Mouse (Mus musculus) c-Kit-positive CD71-positive TER-119-positive erythroid progenitor cells, embryonic 14.5 days (primary cell): Measurements from ENCODE around the gene Shtn1.

ENCODE experiments used
- DNase-seq: peaks from one replicate; pipeline ENCODE4 v3.0.0-alpha.2; 2013; ENCODE audit warnings: low spot score

Gene Shtn1

GRCm38 (mm10) chr19:59052053-59052452, 23.8 kb downstream of the Shtn1 start:
- no peak for DNase-seq

- DNase-seq: no peak
Measured at GRCm38 (mm10) chr19:59051622-59052021, 24.3 kb downstream of the Shtn1 start.

DNA sequence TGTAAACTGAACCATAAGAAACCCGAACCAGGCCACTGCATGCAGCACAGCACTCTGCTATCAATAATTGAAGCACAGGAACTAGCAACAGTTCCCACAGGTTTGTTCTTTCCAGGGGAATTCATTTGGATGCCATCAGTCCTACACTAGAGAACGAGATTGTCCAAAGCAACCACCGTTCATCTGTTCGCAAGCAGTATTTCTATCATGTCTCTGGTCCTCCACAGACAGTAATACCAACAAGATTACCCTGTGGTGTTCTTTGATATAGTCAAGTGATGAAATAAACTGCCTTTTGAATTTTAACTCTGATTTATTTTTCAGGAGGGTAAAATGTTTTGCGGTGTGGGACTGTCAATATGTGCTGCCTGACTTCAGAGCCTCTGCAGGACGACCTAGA, 27.0 kb downstream of the Shtn1 start:
- no peak for DNase-seq

GRCm38 (mm10) chr19:59047511-59047910, 28.4 kb downstream of the Shtn1 start:
- no peak for DNase-seq

GRCm38 (mm10) chr19:59041086-59041485, 34.8 kb downstream of the Shtn1 start:
- no peak for DNase-seq

- DNase-seq: no peak
Measured at GRCm38 (mm10) chr19:59038793-59039192, 37.1 kb downstream of the Shtn1 start.

DNA sequence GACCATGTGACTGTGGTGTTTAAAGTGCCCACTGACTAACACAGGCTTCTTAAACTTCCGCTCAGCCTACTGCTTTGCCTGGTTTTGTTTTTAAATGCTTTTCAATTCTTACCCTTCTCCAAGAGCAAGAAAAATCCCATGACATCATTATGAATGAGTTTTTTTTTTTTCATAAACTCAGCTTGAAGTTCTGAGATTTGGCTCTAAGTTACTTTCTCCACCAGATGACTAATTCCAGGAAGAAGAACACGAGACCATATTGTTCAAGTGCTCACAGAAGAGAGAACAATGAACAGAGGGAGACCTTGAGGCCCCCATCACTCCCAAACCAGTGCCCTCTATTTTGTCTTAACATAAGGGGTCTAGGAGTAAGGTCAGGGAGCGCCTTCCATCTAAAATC, 39.1 kb downstream of the Shtn1 start:
- DNase-seq: no peak

DNA sequence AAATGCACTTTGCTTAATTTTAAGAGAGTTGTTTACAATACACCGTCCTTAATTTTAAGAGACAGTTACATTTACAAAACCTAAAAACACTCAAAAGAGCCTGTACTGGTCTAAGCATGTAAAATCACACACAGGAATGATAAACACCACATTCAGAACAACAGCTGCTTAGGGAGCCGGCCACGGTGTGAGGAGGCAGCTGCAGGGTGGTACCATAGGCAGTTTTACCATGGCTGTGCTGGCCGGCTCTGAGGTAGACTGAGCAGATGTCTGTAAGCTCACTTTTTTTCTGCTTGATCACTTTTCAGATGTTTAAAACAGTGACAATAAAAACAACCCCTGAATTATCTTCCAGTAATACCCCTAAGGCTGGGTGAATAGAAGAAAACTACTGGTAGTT, 42.7 kb downstream of the Shtn1 start:
- DNase-seq: no peak

DNA sequence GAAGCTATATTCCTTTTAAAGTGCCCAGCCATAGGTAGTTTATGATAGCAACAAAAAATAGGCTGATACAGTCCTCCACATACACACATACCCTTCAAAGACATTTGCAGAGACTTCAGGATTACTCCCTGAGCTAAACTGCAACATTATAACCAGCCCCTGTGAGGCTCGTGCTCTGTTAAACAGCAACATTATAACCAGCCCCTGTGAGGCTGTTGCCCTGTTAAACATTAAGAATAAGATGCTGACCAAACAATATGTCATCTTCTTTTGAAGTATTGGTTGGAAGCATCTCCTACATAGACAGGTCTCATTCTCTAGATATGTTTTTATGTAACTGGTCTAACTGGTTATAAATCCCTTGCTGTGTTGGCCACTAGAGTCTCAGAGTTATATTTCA, 45.7 kb downstream of the Shtn1 start:
- no peak for DNase-seq

GRCm38 (mm10) chr19:59029011-59029410, 46.9 kb downstream of the Shtn1 start:
- DNase-seq: no peak

- no peak for DNase-seq
Measured at GRCm38 (mm10) chr19:59028130-59028529, 47.8 kb downstream of the Shtn1 start.

GRCm38 (mm10) chr19:59023876-59024275, 52.0 kb downstream of the Shtn1 start:
- DNase-seq: no peak

DNA sequence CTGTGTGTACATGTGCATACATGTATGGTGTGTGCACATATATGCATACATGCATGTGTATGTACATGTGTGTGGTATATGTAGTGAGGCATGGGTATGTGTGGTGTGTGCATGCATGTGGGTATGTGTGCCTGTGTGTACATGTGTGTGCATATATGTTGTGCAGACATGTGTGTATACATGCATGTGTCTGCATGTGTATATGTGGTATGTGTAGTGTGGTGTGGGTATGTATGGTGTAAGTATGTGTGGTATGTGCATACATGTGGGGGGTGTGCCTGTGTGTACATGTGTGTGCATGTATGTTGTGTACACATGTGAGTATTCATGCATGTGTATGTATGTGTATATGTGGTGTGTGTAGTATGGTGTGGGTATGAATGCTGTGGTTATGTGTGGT, 54.3 kb downstream of the Shtn1 start:
- DNase-seq: no peak

DNA sequence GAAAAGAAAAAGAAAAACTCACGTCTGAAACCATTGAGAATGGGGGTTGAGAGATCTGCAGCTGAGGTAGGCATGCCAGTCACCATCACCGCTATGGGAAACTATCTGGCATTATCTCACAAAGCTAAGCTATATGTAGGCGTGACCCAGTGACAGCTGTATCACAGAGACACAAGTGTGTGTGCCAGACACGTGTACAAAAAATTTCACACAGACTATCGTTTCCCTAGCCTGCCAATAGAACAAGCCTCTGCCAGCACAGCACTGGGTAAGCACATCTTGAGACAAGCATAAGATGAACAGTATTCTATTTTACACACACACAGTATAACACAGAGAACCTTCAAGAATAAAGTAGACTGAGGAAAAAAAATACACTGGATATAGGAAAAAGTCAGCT, 65.1 kb downstream of the Shtn1 start:
- DNase-seq: no peak

DNA sequence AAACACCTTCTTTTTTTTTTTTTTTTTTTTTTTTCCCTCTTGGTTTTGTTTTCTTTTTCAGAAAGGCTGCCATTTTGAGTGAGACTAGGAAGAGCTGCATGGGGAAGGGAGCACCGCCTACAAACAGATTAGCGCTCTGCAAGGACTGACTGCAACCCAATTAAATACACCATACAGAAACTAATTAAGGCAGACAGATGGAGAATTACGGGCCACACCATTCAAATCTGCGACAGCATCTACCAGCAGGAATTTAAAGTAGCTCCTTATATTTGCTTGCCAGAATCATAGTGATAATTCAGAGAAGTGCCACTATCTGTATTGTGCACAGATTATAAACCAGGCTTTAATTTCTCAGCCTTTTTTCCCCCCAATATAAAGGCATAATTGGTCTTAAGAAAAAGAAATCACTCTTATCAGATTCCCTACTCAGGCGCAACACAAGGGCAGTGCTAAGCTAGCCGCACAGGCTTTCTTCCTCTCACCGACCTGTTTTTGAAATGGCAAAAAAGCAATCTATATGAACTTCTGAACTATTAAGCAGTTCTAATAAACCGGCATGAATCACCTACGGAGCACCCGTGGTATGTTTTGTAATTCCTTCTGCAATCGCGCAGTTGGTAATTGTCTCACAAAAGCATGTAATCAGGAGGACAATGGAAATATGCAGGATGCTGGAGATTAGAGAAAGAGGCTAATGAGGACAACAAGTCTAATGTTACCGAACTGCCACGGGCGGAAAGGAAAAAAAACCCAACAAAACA, 69.1 kb downstream of the Shtn1 start:
- DNase-seq: no peak

DNA sequence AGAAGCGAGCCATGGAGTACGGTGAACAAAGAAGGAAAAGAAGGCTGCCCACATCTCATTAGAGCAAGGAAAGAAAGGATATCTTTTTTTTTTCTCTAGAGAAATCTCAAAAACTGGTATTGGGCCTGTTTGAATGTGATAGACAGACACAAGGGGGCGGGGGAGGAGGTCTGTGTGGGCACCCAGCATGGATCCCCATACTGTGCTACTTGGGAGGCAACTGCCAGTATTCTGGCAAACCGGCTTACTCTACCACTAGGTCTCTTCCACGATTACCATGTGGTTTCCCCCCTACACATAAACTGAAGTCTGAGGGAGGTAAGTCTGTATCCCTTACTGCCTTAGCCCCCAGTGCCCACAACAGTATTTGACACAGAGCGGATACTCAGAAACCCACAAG, 73.1 kb downstream of the Shtn1 start:
- DNase-seq: no peak

- DNase-seq: no peak
Measured at GRCm38 (mm10) chr19:58981571-58981970, 94.3 kb downstream of the Shtn1 start.

GRCm38 (mm10) chr19:58980056-58980440, 95.9 kb downstream of the Shtn1 start:
- no peak for DNase-seq

GRCm38 (mm10) chr19:58979436-58980055, 96.4 kb downstream of the Shtn1 start:
- DNase-seq: no peak

DNA sequence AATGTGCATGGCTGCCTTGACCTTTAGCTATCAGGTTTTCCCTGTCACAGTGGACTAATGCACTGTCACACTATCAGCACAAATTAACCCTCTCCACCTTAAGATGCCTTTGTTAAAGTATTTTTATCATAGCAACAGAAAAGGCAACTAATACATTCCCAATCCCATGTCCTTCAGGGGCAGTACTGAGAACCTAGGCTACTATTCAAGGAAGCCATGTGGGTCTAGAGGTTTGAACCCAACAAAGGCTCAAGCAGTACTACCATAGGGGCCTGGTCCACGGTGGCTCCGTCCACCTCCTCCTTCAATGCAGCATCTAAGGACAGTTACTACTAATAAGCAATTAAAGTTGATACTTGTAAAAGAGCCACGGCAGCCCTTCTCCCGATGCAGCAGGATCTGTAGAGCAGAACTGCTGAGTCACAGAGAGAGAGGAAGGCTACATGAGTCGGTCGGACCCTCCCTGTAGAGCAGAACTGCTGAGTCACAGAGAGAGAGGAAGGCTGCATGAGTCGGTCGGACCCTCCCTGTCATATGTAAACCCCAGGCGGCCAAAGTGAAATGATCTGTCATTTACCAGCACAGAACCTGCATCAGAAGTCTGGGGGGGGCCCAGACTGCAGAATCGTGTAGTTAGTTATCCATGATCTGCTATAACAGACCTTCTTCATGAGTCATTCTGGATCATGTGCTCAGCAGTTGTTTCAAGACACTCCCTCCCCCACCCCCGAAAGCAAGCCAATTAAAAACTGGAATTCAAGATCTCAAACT, 97.3 kb downstream of the Shtn1 start:
- DNase-seq: peak; percentile 60

GRCm38 (mm10) chr19:58975216-58975863, 100.6 kb downstream of the Shtn1 start:
- no peak for DNase-seq

DNA sequence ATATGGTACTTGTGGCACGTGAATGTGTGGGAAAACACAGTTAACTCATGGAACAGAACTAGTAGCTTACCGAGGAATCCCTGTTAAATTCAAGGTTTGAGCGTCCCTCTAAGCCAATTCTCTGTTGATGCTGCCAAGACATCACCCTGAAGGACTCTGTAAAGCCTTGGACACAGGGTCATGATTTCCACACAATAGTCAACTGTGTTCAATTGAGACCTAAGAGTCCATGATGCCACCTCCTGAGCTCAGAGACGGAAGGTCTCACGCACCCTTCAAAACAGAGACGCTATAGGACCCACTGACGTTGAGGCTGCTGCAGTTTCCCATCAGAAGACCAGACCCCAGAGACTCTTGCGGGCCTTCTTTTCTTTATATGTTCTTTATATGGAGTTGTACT, 101.8 kb downstream of the Shtn1 start:
- no peak for DNase-seq

GRCm38 (mm10) chr19:58970826-58971225, 105.1 kb downstream of the Shtn1 start:
- DNase-seq: no peak
